Mouse (Mus musculus) brain, embryonic 14.5 days (tissue): Measurements from ENCODE around the gene Gjd3.

ENCODE experiments used
- CTCF ChIP-seq: fragments of 200-500 bp; IDR thresholded peaks from 2 replicates; pipeline ENCODE4 v1.5.1; 2012; ENCODE audit warnings: inconsistent platforms, mild to moderate bottlenecking, moderate library complexity, borderline replicate concordance; ENCODE audit not compliant: insufficient read depth, insufficient read length; ENCODE audit errors: extremely low read depth
- POLR2A ChIP-seq: fragments of 200-500 bp; IDR thresholded peaks from 2 replicates; pipeline ENCODE4 v1.6.1; 2012; ENCODE audit warnings: mild to moderate bottlenecking, inconsistent platforms, borderline replicate concordance; ENCODE audit not compliant: poor library complexity, insufficient read depth, insufficient read length, severe bottlenecking; ENCODE audit errors: extremely low read depth

GRCm38 (mm10) chr11:98982773-98983133, at the start of gene Gjd3:
- TF ChIP-seq POLR2A (no peak), CTCF (no peak)
